Mouse (Mus musculus) embryo, embryonic 10 days (tissue): ENCODE measurements around the gene Rnf151.
"Not testable (repeated sequence)": the region's sequence is repeated elsewhere in the genome, so short reads cannot be mapped to it uniquely, and the experiment has no call there.

Experiments used
- DNase-seq: peaks from one replicate; pipeline ENCODE4 v3.0.0-alpha.2; 2015; ENCODE audit warnings: low spot score

Gene Rnf151

DNA sequence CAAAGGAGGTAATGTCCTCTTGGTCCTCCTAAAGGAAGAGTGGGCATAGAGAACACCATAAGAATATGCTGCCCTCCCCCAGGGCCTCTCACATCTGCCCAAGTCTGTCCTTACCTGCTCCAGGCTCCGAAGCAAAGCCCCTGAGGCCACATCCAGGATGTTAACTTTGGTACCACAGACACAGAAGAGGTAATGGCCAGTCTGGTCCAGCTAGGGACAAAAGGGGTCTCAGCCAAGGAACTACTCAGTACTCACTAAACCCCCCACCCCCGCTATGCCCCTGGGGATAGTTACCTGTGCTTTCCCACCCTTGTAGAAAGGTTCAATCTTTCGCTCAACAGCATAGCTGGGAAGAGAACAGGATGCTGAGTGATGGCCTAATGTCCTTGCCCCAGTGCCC is 12.0 kb downstream of the Rnf151 start:
- DNase-seq: no peak

DNA sequence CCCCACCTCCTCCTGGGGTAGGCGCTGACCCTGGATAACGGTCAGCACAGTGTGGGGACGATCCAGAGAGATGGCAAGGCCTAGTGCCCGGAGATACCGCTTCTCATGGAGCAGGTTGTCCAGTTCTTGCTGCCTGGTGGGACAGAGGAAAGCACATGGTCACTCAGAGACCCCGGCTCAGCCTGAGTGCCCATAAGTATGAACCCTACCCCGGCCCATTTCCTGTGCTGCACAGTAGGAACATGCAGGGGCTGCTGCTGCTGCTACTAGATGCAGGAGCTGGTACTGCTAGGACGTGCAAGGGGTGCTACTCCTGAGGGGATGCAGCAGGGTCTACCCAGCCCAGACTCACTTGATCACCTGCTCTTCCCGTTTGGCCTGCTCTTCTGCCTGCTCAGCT is 16.6 kb downstream of the Rnf151 start:
- DNase-seq: no peak

DNA sequence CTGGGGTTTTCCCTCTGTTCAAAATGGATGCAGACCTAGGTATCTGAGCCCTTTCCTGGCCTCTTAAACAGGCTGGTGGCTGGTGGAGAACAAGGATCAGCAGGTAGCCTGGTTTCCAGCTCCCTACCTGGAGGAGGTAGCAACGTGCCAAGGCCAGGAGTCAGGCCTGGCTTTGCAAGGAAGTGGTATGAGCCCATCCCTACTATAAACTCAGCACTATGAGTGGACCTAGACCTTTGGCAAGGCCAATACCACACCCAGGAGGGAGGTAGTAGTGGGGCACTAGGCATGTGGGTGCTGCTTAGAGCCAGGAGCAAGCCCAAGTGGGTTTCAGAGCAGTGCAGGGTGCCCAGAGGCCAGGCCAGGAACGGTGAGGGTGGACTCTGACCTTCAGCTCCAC is 18.4 kb downstream of the Rnf151 start:
- no peak for DNase-seq

DNA sequence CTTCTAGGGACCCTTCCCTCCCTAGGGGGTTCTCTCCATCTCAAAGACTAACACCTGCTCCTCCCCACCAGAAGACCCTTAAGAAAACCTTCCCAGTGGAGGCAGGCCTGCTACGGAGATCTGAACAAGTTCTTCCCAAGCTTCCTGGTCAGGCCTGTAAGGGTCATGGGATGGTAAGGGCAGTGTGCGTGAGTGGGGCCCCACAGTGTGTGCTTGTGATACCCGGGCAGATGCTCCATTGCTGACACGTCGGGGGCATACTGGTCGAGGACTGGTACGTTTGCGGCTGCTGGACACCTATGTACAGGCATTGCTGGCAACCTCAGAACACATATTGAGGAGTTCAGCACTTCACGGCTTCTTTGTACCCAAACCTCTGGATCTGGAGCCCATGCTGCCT is 19.1 kb downstream of the Rnf151 start:
- DNase-seq: no peak

DNA sequence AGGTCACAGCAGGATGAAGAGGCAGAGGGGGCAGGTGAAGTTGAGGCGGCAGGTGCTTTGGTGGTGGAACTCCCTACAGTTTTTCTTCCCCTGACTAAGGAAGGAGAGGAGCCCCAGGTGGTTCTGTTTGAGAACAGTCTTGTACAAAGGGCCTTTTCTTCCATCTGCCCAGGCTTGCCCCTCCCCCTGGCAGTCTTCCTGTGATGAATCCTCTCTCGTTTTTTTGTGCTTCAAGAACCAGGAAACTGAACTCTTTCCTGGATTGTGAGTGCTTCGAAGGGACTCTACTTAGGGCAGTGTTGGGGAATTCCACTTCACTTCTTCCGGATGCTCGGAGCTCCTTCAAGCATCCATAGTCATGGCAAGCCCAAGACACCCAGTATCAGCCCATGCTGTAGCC is 19.9 kb downstream of the Rnf151 start:
- no peak for DNase-seq

DNA sequence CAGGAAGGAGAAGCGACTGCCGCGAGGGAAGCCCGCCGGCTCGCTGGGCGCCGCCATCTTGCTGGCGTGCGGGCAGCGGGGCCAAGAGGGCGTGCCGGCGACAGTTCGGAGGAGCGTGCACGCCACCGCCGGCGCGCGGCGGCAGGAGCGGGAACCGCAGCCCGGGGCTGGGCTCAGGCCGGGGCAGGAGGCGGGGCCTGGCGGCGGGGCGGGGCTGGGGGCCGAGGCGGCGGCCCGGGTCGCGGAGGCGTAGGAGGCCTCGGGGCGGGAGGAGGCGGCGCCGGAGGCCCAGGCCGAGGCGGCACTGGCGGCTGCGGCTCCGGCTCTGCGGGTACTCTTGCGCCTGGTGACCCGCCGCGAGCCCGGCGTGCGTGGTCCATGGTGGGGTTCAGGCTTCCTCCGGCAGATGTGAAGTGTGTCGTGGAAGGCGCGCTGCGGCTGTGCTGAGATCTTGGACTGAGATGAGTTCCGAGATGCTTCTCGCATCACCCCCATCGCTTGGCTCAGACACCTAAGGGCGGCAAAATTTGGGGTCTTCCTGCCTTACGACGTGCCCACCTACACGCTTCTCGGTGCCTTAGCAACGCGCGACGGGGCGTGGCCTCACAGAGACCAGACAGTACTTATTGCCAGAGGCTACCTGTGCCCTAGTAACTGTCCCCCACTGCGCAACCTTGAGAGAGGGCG is 21.7 kb downstream of the Rnf151 start, which contains the start of the genes Gfer and Noxo1:
TSS of gene Gfer (minus strand) at position 146 of the 687 bp plus-strand sequence.
TSS of gene Noxo1 (plus strand) at position 224 of the 687 bp plus-strand sequence.
- DNase-seq: peak; percentile 90

DNA sequence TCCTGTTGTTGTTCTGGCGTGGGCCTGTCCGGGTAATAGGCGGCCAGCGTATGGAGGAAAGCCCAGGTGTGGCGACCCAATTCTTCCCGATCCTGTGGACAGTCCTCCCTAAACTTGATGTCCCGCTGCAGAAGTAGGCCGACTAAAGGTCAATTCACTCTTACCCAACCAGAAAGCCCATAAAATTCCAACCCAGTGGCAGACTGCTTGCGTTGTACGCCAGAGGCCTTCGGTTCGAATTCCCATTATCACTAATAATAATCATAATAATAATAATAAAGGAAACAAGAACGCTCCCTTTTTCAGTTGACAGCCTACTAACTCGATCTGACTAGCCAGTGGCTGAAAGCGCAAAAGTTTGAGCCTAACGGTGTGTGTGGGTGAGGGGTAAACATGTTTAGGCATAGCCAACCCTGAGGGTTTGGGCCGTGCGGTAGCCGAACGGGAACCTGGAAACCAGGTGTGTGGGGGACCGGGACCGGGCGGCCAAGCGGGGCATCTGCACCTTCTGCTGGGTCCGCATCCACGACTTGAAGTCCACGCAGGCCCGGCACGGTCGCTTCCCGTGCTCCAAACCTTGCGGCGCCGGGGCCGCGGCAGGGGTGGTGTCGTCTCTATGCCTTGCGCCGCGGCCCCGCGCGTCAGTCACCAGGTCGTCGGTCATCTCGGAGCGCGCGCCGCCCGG is 22.4 kb downstream of the Rnf151 start:
- peak; percentile 25 for DNase-seq

DNA sequence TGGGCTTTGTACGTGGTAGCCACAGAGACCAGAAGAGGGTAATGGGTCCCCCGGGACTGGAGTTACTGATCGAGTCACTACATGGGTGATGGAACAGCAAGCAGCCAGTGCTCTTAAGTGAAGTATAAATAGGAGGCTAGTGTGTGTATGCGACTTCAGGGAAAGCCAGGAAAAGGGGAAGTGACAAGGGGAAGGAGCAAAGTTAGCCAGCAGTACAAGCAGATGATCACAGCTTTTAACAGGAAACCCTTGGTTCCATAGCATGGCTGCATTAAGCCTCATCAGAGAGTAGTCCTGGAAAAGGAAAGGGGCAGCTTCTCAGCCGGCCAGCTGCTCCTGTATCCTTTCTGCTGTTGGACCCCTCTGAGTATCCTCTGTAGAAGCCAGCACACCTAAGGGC is 25.5 kb downstream of the Rnf151 start:
- DNase-seq: no peak

DNA sequence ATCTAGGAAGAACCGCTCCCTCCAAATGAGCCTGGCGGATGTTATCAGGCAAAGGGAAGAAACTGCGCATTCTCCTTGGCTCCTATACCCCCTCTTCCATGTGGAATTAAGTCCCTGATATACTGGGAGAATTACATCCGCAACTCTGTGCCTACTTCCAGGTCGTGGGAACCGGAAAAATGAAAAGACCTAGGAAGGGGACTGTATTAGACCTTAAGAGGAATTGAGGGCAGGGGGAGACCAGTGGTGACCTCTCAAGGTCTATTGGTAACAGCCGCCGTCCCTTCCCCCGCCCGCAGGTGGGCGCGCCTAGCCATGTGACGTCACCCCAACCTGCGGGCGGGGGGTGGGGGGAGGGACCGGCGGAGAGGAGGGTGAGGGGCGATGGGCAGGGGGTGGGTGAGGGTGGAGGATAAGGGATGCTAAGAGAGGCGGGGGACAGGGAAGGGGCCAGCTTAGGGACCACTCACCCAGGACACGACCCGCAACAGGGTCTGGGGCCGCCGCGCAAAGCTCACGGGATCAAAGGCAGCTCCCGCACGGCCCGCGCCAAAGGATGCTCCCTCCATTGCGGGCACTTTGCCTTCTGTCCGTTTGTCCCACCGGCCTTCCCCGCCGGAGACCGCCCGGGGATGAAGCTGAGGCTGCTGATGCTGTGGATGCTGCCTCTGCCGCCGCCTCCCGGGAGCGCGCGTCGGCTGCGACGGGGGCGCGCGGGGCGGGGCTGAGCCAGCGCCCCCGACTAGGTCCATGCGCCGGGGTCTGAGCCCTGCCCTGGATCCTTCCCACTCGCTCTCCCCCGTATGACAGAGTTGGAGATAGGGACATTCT is 28.4 kb downstream of the Rnf151 start, which contains the start of gene Syngr3:
TSS of gene Syngr3 (minus strand) at position 705 of the 831 bp plus-strand sequence.
- DNase-seq: no peak

DNA sequence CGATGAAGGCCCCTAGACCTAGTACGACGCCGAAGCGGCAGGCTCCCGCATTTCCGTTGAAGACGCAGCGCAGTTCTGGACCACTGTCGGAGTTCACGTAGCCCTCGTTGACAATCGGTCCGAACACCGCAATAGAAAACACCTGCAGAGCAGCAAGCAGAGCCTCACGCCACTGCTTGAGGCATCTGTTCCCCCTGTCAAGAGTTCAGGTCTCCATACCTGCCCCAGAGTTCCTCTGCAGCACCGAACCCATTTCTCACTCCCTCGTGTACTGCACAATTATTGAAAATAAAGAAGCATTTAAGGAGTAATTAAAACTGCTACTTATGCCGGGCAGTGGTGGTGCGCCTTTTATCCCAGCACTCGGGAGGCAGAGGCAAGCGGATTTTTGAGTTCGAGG is 30.3 kb downstream of the Rnf151 start:
- no peak for DNase-seq

DNA sequence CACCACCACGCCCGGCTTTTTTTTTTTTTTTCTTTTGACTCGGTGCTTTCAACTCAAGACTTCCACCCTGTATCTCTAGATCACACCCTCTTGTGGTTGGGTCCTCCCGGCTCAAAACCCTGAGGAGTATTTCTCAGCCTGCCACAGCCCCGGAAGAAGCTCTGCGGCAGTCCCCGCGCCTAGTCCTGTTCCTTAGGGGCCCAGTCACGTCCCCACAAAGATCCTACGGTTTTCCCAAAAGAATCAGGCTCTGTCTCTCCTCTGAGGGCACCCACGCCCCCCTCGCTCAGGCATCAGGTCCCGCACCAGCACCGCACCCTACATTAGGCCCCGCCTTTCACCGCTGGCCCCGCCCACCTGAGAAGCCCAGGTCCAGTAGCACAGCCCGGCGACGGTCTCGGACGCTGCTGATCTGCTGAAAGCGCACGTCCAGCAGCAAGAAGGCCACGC is 30.7 kb downstream of the Rnf151 start:
- peak; percentile 68 for DNase-seq

DNA sequence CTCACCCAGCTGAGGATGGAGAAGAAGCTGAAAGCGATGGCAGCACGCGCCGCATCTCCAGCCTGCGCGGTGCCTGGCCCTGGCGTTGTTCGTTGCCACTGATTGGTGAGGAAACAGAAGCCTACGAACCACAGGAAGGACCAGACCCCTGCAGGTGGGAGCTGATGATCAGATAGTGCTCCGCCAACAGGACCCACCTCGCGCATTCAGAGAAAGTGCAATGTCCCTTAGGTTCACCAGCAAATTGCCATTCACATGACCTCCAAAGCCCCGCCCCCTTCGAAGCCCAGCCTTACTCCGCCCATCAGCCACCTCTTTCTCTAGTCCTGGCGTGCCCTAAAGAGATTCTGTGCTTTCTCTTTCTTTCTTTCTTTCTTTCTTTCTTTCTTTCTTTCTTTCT is 31.3 kb downstream of the Rnf151 start:
- peak; percentile 70 for DNase-seq

DNA sequence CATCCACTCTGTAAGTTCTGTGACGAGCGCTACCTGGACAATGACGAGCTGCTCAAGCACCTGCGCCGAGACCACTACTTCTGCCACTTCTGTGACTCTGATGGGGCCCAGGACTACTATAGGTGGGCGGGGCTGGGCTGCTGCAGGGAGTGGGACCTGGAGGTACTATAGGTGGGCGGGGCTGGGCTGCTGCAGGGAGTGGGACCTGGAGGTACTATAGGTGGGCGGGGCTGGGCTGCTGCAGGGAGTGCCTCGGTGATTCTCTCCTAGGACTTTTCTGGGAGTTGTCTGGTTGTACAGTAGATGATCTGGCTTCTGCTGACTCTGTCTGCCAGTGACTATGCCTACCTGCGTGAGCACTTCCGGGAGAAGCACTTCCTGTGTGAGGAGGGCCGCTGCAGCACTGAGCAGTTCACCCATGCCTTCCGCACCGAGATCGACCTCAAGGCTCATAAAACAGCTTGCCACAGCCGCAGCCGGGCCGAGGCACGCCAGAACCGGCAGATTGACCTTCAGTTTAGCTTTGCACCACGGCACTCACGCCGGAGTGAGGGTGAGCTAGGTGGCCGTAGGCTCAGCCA is 40.3 kb downstream of the Rnf151 start:
- DNase-seq: no peak

DNA sequence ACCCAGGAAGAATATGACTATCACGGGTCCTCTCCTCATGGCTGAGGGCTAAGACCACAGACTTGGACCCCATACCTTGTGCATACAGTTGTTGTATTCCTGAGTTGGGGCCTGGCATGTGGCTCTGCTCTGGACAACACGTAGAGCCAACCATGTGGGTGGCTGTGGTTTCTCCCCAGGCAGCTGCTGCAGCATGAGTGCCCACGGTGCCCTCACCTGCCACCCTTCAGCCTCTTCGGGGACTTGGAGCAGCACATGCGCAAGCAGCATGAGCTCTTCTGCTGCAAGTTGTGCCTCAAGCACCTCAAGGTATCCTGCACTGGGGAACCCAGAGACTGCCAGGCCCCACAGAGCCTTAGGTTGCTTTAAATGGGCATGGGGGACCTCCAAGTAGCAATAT is 41.0 kb downstream of the Rnf151 start:
- DNase-seq: no peak

DNA sequence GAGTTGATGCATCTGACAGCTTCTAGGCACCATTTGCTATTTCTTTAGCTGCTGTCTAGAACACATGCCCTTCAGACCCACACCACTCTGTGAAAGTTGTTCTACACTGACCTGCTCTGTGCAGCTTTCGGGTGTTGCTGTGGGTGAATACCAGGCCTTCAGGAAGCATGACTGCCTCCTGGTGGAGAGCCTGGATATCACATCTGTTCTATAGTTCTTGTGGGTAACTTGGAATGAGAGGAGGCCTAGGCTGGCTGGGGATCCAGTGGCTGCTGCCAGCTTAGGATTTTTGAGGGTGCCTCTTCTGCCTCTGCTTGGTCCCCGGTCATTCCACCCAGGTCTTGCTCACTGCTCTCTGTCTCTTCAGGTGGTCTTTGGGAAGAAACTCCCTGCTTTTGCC is 41.7 kb downstream of the Rnf151 start:
- peak; percentile 82 for DNase-seq

DNA sequence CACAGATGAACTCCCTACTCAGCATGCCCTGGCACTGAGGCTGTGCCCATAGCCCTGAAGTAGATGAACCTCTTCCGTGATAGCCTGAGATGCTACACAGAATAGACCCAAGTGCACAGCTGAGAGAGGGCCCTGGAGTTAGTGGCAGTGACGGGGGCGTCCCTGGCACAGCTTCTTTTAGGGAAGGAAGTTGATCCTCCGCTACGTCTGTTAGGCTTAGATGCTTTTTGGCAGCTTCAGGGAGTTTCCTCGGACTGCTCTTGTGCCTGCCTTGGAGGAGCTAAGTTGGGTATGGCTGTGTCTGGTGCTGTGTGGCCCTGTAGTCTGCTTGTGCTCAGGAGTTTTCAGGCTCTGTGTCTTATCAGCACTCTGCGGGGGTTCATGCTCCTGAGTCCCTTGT is 43.6 kb downstream of the Rnf151 start:
- no peak for DNase-seq

DNA sequence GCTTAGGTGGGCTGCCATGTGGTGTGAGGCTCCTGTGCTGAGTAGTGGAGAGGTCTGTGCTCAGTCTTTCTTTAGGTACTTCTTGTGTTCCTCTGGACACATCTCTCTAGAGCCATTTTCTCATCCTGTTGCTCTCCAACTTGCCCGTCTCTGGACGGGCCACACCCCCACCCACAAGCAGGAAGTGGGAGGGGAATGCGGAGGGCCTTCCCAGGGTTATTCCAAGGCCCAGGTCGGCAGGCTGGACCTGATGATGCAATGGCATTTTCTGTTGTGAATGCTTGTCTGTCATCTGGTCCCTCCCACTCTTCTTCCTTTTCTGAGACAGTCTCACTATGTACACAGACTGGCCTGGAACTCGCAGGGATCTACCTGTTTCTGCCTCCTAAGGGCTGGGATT is 45.7 kb downstream of the Rnf151 start:
- peak; percentile 39 for DNase-seq

DNA sequence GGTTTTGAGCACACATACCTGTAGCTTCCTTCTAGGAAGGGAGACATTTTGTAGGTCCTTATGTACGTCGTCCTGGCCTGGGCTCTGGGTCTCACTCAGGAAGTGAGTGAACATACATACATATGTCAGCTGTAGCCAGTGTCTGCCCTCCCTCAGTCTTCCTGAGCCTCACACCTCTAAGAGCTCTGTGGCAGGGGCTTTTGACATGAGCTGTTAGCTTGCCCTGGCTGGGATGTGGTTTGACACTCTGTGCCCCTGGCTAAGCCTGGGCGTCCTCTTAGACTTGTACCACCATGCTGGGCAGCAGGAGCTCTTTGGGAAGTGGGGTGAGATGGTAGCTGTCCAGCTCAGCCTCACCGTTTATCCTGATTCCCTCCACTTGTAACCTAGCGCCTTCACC is 46.5 kb downstream of the Rnf151 start:
- DNase-seq: no peak

DNA sequence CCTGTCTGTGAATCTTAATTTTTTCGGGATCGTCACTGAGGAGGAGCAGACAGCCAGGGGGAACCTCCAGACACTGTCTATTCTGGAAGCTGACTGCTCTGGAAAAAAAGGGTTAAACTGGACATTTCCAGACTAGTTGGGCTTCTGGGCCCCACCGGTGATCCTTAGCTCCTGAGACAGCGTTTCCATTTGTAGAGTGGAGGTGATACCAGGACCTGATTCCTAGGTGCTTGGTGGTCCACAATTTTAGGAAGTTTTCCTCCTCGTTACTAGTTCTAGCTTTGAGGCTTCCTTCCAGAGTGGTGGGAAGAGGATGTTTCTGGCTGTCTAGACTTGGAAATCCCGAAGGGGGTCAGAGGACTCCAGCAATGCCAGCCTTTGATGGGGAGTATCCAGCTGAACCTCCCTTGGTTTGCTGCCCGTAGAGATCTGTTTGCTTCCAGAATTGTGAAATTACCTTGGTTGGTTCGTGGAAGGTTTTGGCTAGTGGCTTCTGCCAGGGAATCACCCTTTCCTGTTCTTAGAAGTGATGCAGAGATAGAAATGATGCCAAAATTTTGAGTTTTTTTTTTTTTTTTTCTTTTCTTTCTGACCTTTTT is 47.5 kb downstream of the Rnf151 start:
- no peak for DNase-seq

DNA sequence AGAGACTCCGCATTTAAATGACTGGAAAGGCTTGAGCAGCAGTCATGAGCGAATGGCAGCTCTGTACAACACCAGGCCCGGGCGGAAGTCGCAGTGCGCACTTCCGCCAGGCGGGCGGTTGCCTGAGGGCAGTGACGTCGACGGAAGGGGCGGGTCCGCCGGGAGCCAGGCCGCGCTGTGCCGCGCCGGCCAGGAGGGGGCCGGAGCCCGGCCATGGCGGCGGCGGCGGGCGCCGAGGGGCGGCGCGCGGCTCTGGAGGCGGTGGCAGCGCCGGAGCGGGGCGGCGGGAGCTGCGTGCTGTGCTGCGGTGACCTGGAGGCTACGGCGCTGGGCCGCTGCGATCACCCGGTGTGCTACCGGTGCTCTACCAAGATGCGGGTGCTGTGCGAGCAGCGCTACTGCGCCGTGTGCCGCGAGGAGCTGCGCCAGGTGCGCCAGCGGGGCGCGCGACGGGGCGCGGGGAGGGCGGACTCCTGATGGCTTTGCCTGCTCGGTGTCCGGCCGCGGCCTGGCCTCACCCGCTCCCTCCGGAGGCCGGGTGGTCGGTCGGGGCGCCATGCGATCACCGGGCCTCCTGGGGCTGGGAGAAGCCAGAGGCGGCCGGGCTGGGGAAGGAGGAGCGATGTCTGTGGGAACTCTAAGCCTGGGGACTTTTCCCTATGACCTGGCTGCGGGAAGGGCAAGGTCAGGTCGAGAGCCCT is 48.2 kb downstream of the Rnf151 start, which contains the start of gene Zfp598:
TSS of gene Zfp598 (plus strand) at position 143 of the 701 bp plus-strand sequence.
- DNase-seq: peak; percentile 93

DNA sequence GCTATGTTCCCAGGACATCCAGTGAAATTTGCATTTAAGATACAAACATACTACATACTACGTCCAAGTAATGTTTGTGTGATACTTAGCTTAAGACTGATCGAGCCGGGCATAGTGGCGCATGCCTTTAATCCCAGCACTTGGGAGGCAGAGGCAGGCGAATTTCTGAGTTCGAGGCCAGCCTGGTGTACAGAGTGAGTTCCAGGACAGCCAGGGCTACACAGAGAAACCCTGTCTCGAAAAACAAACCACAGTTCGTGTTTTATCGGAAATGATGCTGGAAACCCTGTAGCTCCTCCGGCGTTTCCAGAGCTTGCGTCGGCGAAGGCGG is 48.7 kb downstream of the Rnf151 start:
- DNase-seq: not testable (repeated sequence)
